Mouse (Mus musculus) layer of hippocampus, postnatal 14 days (tissue): ENCODE data around the gene Piwil1. TPM values are rescaled to one million over a fixed set of nuclear protein-coding genes. Genes with fewer than 3 reads are reported as not detected.
"Not testable (repeated sequence)": the region's sequence is repeated elsewhere in the genome, so short reads cannot be mapped to it uniquely, and the experiment has no call there.

Experiments used
- DNase-seq, 2 experiments: peaks; one replicate each; pipeline ENCODE4 v3.0.0; 2021 to 2022; ENCODE audit warnings: low spot score in 2 of 2, mixed read lengths in 1 of 2
- total RNA-seq, 2 experiments: library from RNA; stranded (reverse); gene quantifications; 2 replicates each; pipeline ENCODE4 v1.2.3; 2021

The Piwil1 gene
- total RNA-seq, 2 experiments from 2014 or later: 0.21 TPM; not detected in 1

DNA sequence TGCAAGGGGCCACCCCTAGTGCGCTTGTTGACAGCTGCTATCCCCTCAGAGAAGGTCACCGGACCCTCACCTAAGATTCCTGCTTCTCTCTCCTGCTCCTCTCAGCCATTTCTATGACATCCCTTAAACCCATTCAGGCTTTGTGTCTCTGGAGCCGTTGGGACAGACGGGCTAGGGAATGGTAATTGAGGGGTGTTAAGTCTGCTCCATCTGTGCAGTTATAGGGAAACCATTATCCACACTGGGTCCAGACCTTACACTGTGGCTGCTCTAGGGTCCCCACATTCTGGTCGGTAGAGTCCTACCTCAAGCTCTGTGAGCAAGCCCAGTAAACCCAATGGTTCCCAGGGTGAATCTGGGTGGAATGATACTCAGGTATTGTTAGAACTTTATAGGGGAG, 6.6 kb downstream of the Piwil1 start:
- no peak for DNase-seq

- DNase-seq: no peak
Observed at GRCm38 (mm10) chr5:128710596-128710995, 8.3 kb downstream of the Piwil1 start.

- DNase-seq: no peak
Observed at GRCm38 (mm10) chr5:128711847-128712246, 9.5 kb downstream of the Piwil1 start.

GRCm38 (mm10) chr5:128715171-128715570, 12.8 kb downstream of the Piwil1 start:
- DNase-seq: no peak

DNA sequence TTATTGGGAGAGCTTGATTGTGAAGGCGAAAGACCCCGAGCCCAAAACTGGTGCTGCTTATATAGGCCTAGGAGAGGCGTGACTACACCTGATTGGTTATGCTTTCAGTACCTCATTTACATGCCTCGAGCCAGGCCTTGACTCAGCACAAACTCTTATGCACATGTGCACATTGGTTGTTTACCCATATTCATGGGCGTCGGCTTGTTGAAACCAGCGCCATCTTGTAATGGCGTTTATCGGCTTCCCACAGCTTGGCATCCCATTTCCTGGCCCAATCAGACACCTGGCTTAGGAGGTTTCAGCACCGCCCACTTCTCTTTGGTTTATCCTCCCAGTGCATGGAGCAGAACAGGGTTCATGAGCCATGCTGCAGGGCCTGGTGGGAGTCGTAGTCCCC, 18.1 kb downstream of the Piwil1 start:
- not testable (repeated sequence) for DNase-seq

DNA sequence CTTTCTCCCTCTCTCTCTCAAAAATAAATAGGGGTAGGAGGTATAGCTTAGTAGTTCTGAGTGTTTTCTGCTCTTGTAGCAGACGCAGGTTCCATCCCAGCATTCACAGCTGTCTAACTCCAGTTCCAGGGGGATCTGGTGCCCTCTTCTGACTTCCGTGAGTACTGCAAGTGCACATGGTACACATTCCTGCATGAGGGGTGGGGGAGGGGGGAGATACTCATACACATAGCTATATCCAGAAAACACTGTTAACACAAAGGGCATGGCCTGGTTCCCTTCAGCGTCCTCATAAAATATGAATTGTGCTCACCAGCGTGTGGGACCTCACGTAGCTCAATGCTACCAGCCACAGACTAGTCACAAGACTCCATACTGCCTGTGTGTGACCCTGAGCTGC, 27.0 kb downstream of the Piwil1 start:
- no peak for DNase-seq

GRCm38 (mm10) chr5:128730634-128731033, 28.3 kb downstream of the Piwil1 start:
- DNase-seq: no peak

GRCm38 (mm10) chr5:128732416-128733014, 30.2 kb downstream of the Piwil1 start:
- DNase-seq: no peak

DNA sequence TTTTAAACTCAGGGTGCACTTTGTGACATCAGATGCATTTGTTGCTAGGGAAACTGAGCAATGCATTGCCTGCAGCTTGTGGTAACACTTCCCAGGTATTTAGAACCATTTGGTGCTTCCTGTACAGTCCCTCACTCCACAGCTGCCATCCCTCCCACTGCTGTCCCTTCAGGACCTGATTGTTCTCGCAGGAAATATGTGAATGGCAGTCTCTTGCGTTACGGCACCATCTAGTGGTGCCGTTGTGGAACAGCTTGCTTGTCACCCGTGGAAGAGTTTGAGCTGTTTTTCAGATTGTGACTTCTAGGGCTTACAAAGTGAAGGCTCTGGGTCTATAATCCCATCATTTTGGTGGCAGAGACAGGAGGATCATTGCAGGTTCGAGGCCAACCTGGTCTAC, 31.6 kb downstream of the Piwil1 start:
- DNase-seq: peak; percentile 56 to 75

- no peak for DNase-seq
Observed at GRCm38 (mm10) chr5:128735921-128736320, 33.6 kb downstream of the Piwil1 start.

DNA sequence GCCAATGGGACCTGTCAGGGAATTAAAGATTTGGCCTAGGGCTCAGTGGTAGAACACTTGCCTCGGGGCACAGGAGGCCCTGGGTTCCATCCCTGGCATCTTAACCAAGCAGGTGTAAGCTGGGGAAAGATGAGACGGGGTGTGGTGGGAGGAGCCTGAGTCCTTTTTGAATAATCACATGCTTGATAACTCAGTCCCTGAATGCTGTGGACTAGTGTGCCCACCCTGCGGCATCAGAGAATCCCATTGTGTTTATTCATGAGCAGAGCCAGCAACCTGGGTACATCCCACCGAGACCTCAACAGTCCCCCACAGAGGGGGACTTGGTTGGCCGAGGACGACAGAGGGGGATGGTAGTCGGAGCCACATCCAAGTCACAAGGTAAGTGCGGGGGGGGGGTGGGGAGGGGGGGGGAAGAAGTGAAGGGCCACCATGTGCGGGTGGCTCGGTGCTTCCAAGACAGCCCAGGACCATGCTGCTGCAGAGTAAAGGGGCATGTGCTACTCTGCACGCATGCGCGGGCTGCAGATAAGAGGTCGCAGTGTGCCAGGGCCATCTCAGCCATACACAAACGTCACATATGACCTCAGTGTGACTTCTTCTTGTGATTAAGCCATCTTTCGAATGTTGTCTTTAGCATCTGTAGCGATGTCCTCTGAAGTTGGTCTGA, 37.0 kb downstream of the Piwil1 start:
- DNase-seq: no peak

DNA sequence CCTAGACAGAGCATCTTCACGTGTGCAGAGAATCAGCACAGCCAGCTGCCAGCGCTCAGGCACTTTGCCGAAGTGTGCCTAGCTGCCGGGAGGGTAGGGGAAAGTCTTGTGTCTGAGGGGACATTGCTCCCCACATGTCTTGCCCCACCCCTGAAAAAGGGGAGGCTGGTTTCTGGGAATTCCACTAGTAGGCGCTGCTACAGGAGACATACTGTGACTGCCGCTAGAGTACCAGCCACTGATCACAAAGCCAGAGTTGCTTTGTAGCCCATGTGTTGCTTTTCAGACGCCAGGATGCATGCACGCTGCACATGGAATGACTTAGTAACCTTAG, 37.5 kb downstream of the Piwil1 start:
- no peak for DNase-seq

DNA sequence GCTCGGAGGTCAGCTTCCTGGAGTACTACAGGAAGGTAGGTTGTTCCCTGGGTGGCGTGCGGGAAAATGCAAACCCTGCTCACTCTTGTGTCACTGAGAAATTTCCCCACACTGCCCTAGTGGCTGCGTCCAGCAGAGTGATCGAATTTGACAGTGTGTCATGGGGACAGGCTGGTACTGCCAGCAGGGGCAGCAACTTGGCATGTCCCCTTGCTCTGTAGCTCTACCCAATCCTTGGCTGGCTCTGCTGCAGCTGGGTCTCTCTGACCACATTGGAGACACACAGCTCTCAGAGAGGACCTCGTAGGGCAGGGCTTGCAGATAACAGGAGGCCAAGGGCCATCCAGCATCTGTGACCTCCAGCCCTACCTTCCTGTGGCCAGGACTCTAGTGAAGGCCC, 42.0 kb downstream of the Piwil1 start:
- DNase-seq: no peak

- DNase-seq: no peak
Observed at GRCm38 (mm10) chr5:128745206-128745605, 42.9 kb downstream of the Piwil1 start.

DNA sequence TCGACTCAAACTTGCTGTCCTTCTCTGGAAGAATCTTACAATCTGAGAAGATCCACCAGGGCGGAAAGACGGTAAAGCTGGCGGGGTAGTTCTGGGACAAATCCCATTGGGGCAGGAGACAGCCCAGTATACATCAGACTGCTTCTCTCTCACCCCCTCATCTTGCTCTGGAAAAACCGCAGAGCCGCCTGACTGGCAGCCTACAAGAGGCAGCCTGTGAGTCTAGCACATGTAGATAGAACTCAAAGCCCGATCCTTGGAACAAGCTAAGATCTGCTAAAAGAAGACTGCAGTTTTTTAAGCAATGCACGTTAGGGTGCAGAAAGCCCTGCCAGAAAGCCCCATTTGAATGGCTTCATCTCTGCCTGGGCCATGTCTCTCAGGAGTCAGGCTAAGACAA, 43.9 kb downstream of the Piwil1 start:
- DNase-seq: no peak

DNA sequence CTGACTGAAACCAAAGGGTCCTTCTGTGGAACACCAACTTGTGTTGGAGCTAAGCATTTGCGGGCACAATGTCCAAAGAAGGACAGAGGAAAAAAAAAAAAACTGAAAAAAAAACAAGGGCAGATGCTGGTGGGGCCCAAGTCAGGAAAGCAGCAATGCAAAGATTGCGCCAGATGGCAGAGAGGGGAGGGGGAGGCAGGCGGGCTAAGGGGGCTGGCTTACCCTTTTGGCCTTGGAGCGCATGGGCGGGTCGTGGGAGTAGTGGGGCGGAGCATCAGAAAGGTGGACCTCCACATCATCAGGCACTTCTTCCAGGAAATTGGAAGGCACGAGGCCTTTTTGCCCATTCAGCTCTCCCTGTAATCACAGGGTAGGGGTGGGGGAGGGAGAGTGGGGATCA, 58.8 kb downstream of the Piwil1 start:
- DNase-seq: no peak

DNA sequence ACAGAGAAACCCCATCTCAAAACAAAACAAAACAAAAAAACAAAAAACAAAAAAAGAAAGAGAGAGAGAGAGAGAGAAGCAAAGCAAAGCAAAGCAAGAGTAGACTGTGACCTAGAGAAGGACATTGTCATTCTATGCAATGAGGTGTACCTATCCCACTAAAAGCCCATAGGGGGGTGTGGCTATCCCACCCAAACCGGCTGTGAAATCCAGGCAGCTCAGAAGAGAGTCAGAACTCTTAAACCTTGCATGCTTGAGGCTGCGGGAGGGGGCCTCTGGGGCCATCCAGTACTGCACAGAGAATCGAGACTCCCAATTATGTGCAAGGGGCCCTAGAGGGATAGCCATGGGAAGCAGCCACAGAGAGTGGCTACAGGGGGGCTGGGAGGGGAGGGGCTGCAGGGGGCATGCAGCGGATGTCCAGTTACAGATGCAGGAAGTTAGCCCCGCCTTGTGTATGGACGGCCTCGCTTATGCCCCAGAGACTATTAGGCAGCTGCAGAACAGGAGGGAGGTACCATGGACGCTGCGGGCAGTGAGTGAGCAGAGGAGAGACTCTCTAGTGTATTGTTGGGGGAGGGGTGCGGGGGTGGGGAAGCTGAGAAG, 66.8 kb downstream of the Piwil1 start:
- no peak for DNase-seq

DNA sequence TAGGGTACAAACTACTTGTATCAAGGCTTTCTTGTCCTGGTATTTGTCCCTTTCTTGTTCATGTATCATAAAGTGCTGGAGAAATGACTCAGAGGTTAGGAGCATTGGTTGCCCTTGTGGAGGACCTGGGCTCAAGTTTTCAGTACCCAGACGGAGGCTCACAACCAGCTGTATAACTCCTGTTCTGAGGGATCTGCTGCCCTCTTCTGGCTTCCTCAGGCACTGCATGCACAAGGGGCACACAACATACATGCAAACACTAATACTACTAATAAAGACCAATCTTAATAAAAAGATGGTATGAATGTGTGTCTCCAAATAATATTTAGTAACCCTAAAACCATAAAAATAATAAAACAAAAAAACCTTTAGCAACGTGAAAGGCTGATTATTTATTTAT, 74.1 kb downstream of the Piwil1 start:
- DNase-seq: no peak

DNA sequence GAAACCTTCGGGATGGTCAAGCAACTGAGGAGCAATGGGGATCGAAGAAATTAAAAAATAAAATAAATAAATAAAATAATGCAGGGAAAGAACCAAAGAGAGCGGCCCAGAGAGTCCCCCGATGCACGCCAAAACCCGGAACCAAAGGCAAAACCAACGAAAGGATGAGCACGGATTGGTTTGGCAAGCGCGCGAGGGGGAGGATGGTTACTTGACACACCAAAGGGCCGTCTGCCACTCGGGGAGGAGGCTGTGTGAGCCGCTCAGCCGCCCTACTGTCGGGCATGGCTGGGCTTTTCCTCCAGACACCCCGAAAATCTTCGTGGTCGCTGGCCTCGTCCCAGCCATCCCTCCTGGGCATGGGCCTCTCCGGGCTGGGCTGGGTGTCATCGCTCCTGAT, 79.3 kb downstream of the Piwil1 start:
- DNase-seq: no peak

- DNase-seq: peak; percentile 40 to 57
Observed at GRCm38 (mm10) chr5:128800592-128800991, 98.3 kb downstream of the Piwil1 start.
